Mouse (Mus musculus) small intestine, adult 10 weeks (tissue): ENCODE results near the gene Nova1. TPM values are rescaled to one million over a fixed set of nuclear protein-coding genes. Genes with fewer than 3 reads are reported as not detected.

Experiments
- polyA plus RNA-seq: library from polyadenylated mRNA; stranded (reverse); fragments of 350-450 nt; fragmentation: Illumina TruSeq; extraction: RNeasy Lipid Tissue Mini Kit (QIAGEN cat#74804); gene quantifications from one replicate; pipeline ENCODE4 v1.2.3, GENCODE M21; 2014; ENCODE audit warnings: low replicate concordance

Nova1 gene
- polyA plus RNA-seq: 0.59 TPM

DNA sequence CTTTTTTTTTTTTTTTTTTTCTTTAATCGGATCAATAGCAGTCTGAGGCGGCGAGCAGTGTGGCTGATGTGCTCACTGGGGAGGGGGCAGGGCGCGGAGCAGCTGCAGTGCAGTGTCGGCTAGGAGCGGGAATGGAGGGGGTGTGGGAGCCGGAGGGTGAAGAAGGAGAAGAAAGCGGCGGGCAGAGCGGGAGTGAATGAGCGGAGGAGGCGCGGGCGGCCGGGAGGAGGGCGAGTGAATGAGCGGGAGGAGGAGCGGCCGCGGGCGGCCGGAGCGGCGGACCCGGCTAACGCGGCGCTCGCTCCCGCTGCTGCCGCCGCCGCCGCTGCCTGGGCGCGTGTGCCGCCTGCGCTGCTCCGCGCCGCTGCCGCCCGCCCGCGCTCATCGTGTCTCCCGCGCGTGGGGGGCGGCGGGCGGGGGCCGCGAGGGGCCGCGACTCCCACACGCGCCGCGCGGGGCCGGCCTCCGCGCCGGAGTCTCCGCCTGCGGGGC is at the start of gene Nova1:
Gene Nova1, minus strand, starts transcription at position 74 of the 492 bp plus-strand sequence.

